ENCODE assay signal across 23 mouse cellular contexts in genomic region chr4:53210685-53211084, GRCm38 (mm10). TPM values are rescaled to one million over a fixed set of nuclear protein-coding genes. Genes with fewer than 3 reads are reported as not detected.
DNase-seq lines count a peak whose midpoint lies in the region; ATAC-seq and TF ChIP-seq lines count a peak whose summit lies in the region.
"Had no signal": no experiment of that assay in that cellular context is flagged by ENCODE, and none has a peak within 500 bp of the region (broad histone marks: within the 10 kb centered on the region; RNA-seq: fewer than 3 reads in every experiment).

No protein-coding gene starts in this region.

- H3K9ac ChIP-seq in MEL (ENCODE audit: control insufficient read depth, low read depth, low read length, poor library complexity, severe bottlenecking): no peak overlapping the region
- H3K9ac ChIP-seq in hindbrain, embryonic 11.5 days (ENCODE audit: low read depth, low read length): no peak overlapping the region

- 64% methylated on average over 3 of the region's 3 CpGs for WGBS in kidney, adult 2 months
- WGBS in hindbrain, embryonic 11.5 days: 91% methylated on average over 3 of the region's 3 CpGs

- no peaks in the 10 kb centered on the region for H3K9me3 ChIP-seq in G1E (replicated peaks)
- no peaks in the 10 kb centered on the region for H3K9me3 ChIP-seq in MEL (replicated peaks; ENCODE audit: insufficient read depth, low read length)
- H3K9me3 ChIP-seq in hindbrain, embryonic 11.5 days (ENCODE audit: control insufficient read depth, low read length): no peaks in the 10 kb centered on the region

- H3K4me1 ChIP-seq in G1E (ENCODE audit: insufficient read depth, low read depth, low read length) (peaks cover 36% of the 10 kb centered on the region), MEL (ENCODE audit: control insufficient read depth in 1 of 2, insufficient read depth in 2 of 2, low read length in 2 of 2) (peaks cover 10 to 11% of the 10 kb centered on the region in 2 experiments)
- no peaks in the 10 kb centered on the region for H3K4me1 ChIP-seq in kidney, adult 2 months (ENCODE audit: control insufficient read depth, insufficient read depth, low read length)
- no peaks in the 10 kb centered on the region for H3K4me1 ChIP-seq in hindbrain, embryonic 11.5 days (replicated peaks; ENCODE audit: control insufficient read depth, insufficient read depth, low read length)

- DNase-seq in G1E (ENCODE audit: low spot score): peak; percentile 27
- peak; percentile 44 for DNase-seq in MEL (ENCODE audit: low read depth, low spot score)
- DNase-seq in kidney, adult 2 months: no peak
- no peak for DNase-seq in retina, postnatal 1 day
- no peak for DNase-seq in hindbrain, embryonic 11.5 days (ENCODE audit: low spot score)
- DNase-seq in embryo, embryonic 10 days (ENCODE audit: low spot score): no peak
- DNase-seq: adrenal gland, adult 2 months; adrenal gland, adult 8-10 months; adrenal gland, postnatal 10 days; adrenal gland, postnatal 14 days; adrenal gland, postnatal 25 days; adrenal gland, postnatal 36 days; B cell, adult 2 months; cerebellum, adult 11 months; cerebellum, adult 11-12 months; cerebellum, adult 18-20 months; cerebellum, adult 2 months had no signal

- no peaks in the 10 kb centered on the region for H3K79me2 ChIP-seq in MEL (ENCODE audit: control insufficient read depth, insufficient read depth, low read length, poor library complexity)

- no peak for TF ChIP-seq RAD21 in MEL (IDR thresholded peaks at IDR 0.05; ENCODE audit: low read depth, low read length)

- no peak overlapping the region for H3K4me3 ChIP-seq in G1E (ENCODE audit: low read depth, low read length)
- no peak overlapping the region for H3K4me3 ChIP-seq in MEL (ENCODE audit: control insufficient read depth in 1 of 2, insufficient read depth in 1 of 2, low read depth in 2 of 2, low read length in 2 of 2)
- no peak overlapping the region for H3K4me3 ChIP-seq in kidney, adult 2 months (ENCODE audit: insufficient read depth, low read depth, low read length)
- no peak overlapping the region for H3K4me3 ChIP-seq in hindbrain, embryonic 11.5 days (ENCODE audit: low read depth, low read length)

- peak in 1 of 2 experiments; percentile 17; a peak in 1 of 4 replicates for TF ChIP-seq EP300 in MEL (IDR thresholded peaks at IDR 0.05; ENCODE audit: low read depth in 1 of 2, low read length in 2 of 2)

- H3K4me2 ChIP-seq in hindbrain, embryonic 11.5 days (replicated peaks; ENCODE audit: low read depth, low read length): no peak overlapping the region

- H3K27ac ChIP-seq in MEL (ENCODE audit: control insufficient read depth, low read depth, low read length): no peak overlapping the region
- H3K27ac ChIP-seq in kidney, adult 2 months (ENCODE audit: insufficient read depth, low read depth, low read length): no peak overlapping the region
- H3K27ac ChIP-seq in hindbrain, embryonic 11.5 days (ENCODE audit: low read depth, low read length): no peak overlapping the region

- no peaks in the 10 kb centered on the region for H3K36me3 ChIP-seq in G1E (replicated peaks)
- peaks cover 0 to 16% of the 10 kb centered on the region in 2 experiments; a peak in 2 of 4 replicates for H3K36me3 ChIP-seq in MEL (ENCODE audit: control insufficient read depth in 1 of 2, insufficient read depth in 2 of 2, low read length in 2 of 2)
- no peaks in the 10 kb centered on the region for H3K36me3 ChIP-seq in kidney, adult 2 months (ENCODE audit: control insufficient read depth, insufficient read depth, low read length)
- H3K36me3 ChIP-seq in hindbrain, embryonic 11.5 days (ENCODE audit: control insufficient read depth, insufficient read depth, low read length): no peaks in the 10 kb centered on the region

- no peak for TF ChIP-seq POLR2A in MEL (IDR thresholded peaks at IDR 0.05; ENCODE audit: control insufficient read depth in 1 of 2, insufficient read depth in 1 of 2, low read depth in 1 of 2, low read length in 2 of 2, poor library complexity in 1 of 2)
- no peak for TF ChIP-seq POLR2A in kidney, adult 2 months (IDR thresholded peaks at IDR 0.05; ENCODE audit: low read depth, low read length)

- TF ChIP-seq CTCF in G1E (IDR thresholded peaks at IDR 0.05; ENCODE audit: low read depth, low read length): no peak
- TF ChIP-seq CTCF in MEL (IDR thresholded peaks at IDR 0.05 in 2 of 3, conservative IDR thresholded peaks at IDR 0.05 in 1 of 3; ENCODE audit: control insufficient read depth in 1 of 3, insufficient read depth in 1 of 3, low read depth in 2 of 3, low read length in 3 of 3, poor library complexity in 1 of 3, severe bottlenecking in 1 of 3): no peak
- TF ChIP-seq CTCF in kidney, adult 2 months (conservative IDR thresholded peaks at IDR 0.05; ENCODE audit: insufficient read depth, insufficient read length, low read depth, low read length): no peak

- no peak for ATAC-seq in G1E (ENCODE audit: extremely low read depth, insufficient number of reproducible peaks, low FRiP score, poor library complexity, severe bottlenecking)
- ATAC-seq in common myeloid progenitor, adult 5-6 weeks (replicated peaks; ENCODE audit: low read depth, poor library complexity, severe bottlenecking): peak; percentile 63
- ATAC-seq in granulocyte monocyte progenitor cell, adult 5-6 weeks (replicated peaks; ENCODE audit: poor library complexity, severe bottlenecking): peak; percentile 61; the same call in 1 of the 2 replicates
- no peak for ATAC-seq in hindbrain, embryonic 11.5 days (ENCODE audit: low FRiP score)
- ATAC-seq: activated CD4-positive, CD25-positive, alpha-beta regulatory T cell, adult 4 months; CD4-positive, CD25-positive, alpha-beta regulatory T cell, adult 4 months; Patski had no signal

- H3K27me3 ChIP-seq in G1E (ENCODE audit: insufficient read depth, low read length): peaks cover 2% of the 10 kb centered on the region; the same call in 1 of the 2 replicates
- H3K27me3 ChIP-seq in MEL (ENCODE audit: control insufficient read depth in 1 of 2, insufficient read depth in 2 of 2, low read length in 2 of 2): no peaks in the 10 kb centered on the region
- H3K27me3 ChIP-seq in kidney, adult 2 months (replicated peaks; ENCODE audit: control insufficient read depth, insufficient read depth, low read length): no peaks in the 10 kb centered on the region
- H3K27me3 ChIP-seq in hindbrain, embryonic 11.5 days (ENCODE audit: control insufficient read depth, insufficient read depth, low read length): no peaks in the 10 kb centered on the region
- H3K27me3 ChIP-seq: CH12.LX, Patski had no signal

TF ChIP-seq in MEL, 35 proteins besides CTCF, POLR2A, EP300 and RAD21:
- no peak for TF ChIP-seq MAZ (IDR thresholded peaks at IDR 0.05; ENCODE audit: low read depth, low read length)
- TF ChIP-seq ZMIZ1 (IDR thresholded peaks at IDR 0.05; ENCODE audit: low read depth, low read length): no peak
- no peak for TF ChIP-seq MYB (IDR thresholded peaks at IDR 0.05; ENCODE audit: low read depth, low read length)
- TF ChIP-seq MYC (IDR thresholded peaks at IDR 0.05; ENCODE audit: low read depth, low read length): no peak
- no peak for TF ChIP-seq HCFC1 (IDR thresholded peaks at IDR 0.05; ENCODE audit: low read depth, low read length)
- TF ChIP-seq CHD2 (IDR thresholded peaks at IDR 0.05; ENCODE audit: low read length): no peak
- no peak for TF ChIP-seq MEF2A (IDR thresholded peaks at IDR 0.05; ENCODE audit: extremely low read depth, insufficient replicate concordance, low read depth, low read length, poor library complexity, severe bottlenecking)
- TF ChIP-seq NELFE (IDR thresholded peaks at IDR 0.05; ENCODE audit: low read depth, low read length): no peak
- TF ChIP-seq TCF12 (IDR thresholded peaks at IDR 0.05; ENCODE audit: low read depth, low read length): no peak
- no peak for TF ChIP-seq ZC3H11A (IDR thresholded peaks at IDR 0.05; ENCODE audit: low read depth, low read length)
- TF ChIP-seq MAFK (IDR thresholded peaks at IDR 0.05; ENCODE audit: borderline replicate concordance, low read depth, low read length): no peak
- no peak for TF ChIP-seq CHD1 (IDR thresholded peaks at IDR 0.05; ENCODE audit: low read depth, low read length)
- no peak for TF ChIP-seq GATA1 (IDR thresholded peaks at IDR 0.05; ENCODE audit: low read depth, low read length)
- no peak for TF ChIP-seq ZKSCAN1 (IDR thresholded peaks at IDR 0.05; ENCODE audit: low read depth, low read length)
- TF ChIP-seq GABPA (IDR thresholded peaks at IDR 0.05; ENCODE audit: low read depth, low read length): no peak
- TF ChIP-seq BHLHE40 (IDR thresholded peaks at IDR 0.05; ENCODE audit: borderline replicate concordance, low read depth, low read length): no peak
- no peak for TF ChIP-seq MAX (IDR thresholded peaks at IDR 0.05; ENCODE audit: low read length)
- no peak for TF ChIP-seq TAL1 (IDR thresholded peaks at IDR 0.05; ENCODE audit: low read length)
- TF ChIP-seq SMC3 (IDR thresholded peaks at IDR 0.05; ENCODE audit: low read depth, low read length): no peak
- no peak for TF ChIP-seq USF2 (IDR thresholded peaks at IDR 0.05; ENCODE audit: borderline replicate concordance in 1 of 2, insufficient read depth in 1 of 2, low read depth in 1 of 2, low read length in 2 of 2)
TF ChIP-seq in MEL: peak in this region for 0.

RNA-seq across cellular contexts. Expression of gene Abca1, which starts 51.0 kb away (rescaled TPM):
- total RNA-seq in G1E (2014; fragmentation: Nextera tagmentation) (21.5 and 23.0 TPM in 2 replicates), G1E (2017) (4.6 and 4.7 TPM in 2 replicates), MEL (2012; rRNA removed) (8.4 and 10.8 TPM in 2 replicates)
- polyA plus RNA-seq in G1E (2012) (1.8 and 2.1 TPM in 2 replicates), MEL (2012; ENCODE audit: insufficient read depth in 1 of 2, insufficient read length in 2 of 2, low read depth in 1 of 2, low replicate concordance in 2 of 2, missing spikeins in 1 of 2) (1 to 10 TPM in 1 of 2 experiments, not detected in 1; 9.0 TPM)
- 7.6 and 11.4 TPM in 2 replicates for total RNA-seq in common myeloid progenitor, adult 5-6 weeks (2017)
- 0.49 and 2.6 TPM in 2 replicates for total RNA-seq in granulocyte monocyte progenitor cell, adult 5-6 weeks (2014; fragmentation: Nextera tagmentation)
- 2.2 and 3.8 TPM in 2 replicates for total RNA-seq in granulocyte monocyte progenitor cell, adult 5-6 weeks (2017)
- 8.9 and 9.3 TPM in 2 replicates for polyA plus RNA-seq in kidney, adult 2 months (2012; rRNA removed)
- polyA plus RNA-seq in hindbrain, embryonic 11.5 days (2014; fragmentation: Nextera tagmentation; extraction: Ambion mirVana): 6.1 and 7.5 TPM in 2 replicates

Comparison
In these comparisons a context has a peak if more than half of its experiments do, and no peak if none do; other contexts are left out.
1. ATAC-seq: peak in common myeloid progenitor, adult 5-6 weeks (single experiment) and granulocyte monocyte progenitor cell, adult 5-6 weeks (single experiment); none in G1E (single experiment) and hindbrain, embryonic 11.5 days (single experiment).
2. DNase-seq: peak in G1E (single experiment) and MEL (single experiment); none in kidney, adult 2 months (single experiment), retina, postnatal 1 day (single experiment), hindbrain, embryonic 11.5 days (single experiment) and embryo, embryonic 10 days (single experiment).